Mouse (Mus musculus) liver, adult 2 months (tissue): ENCODE measurements around the gene Cnksr1. TPM values are rescaled to one million over a fixed set of nuclear protein-coding genes. Genes with fewer than 3 reads are reported as not detected.
A peak's percentile ranks its signal among the peaks of the same experiment; 100 is the strongest.

Experiments used
- DNase-seq: peaks from one replicate; pipeline ENCODE4 v3.0.0-alpha.2; 2011; ENCODE audit warnings: low read depth, low spot score; ENCODE audit errors: extremely low read depth
- H3K27ac ChIP-seq: fragments of 200-500 bp; replicated peaks from 2 replicates; pipeline ENCODE4 v1.5.1; 2012; ENCODE audit warnings: low read depth, mild to moderate bottlenecking, control low read depth, inconsistent platforms, low read length; ENCODE audit not compliant: insufficient read depth
- H3K27me3 ChIP-seq: fragments of 200-500 bp; 2 replicates; pipeline ENCODE4 v1.6.1; 2012; ENCODE audit warnings: mild to moderate bottlenecking, moderate library complexity, low read length, inconsistent platforms; ENCODE audit not compliant: control insufficient read depth, insufficient read depth
- H3K36me3 ChIP-seq: fragments of 200-500 bp; 2 replicates; pipeline ENCODE4 v1.6.1; 2012; ENCODE audit warnings: low read length, inconsistent platforms; ENCODE audit not compliant: control insufficient read depth, insufficient read depth
- H3K4me1 ChIP-seq: fragments of 200-500 bp; 2 replicates; pipeline ENCODE4 v1.6.1; 2011; ENCODE audit warnings: low read length; ENCODE audit not compliant: control insufficient read depth, insufficient read depth
- H3K4me3 ChIP-seq: fragments of 200-500 bp; 2 replicates; pipeline ENCODE4 v1.5.1; 2011; ENCODE audit warnings: low read depth, mild to moderate bottlenecking, control low read depth, low read length, moderate library complexity; ENCODE audit not compliant: insufficient read depth
- H3K79me2 ChIP-seq: fragments of 200-500 bp; 2 replicates; pipeline ENCODE4 v1.6.1; 2012; ENCODE audit warnings: inconsistent platforms, mild to moderate bottlenecking, low read length, moderate library complexity; ENCODE audit not compliant: control insufficient read depth, insufficient read depth
- H3K9ac ChIP-seq: fragments of 200-500 bp; 2 replicates; pipeline ENCODE4 v1.6.1; 2012; ENCODE audit warnings: low read depth, mild to moderate bottlenecking, control low read depth, inconsistent platforms, low read length
- CTCF ChIP-seq: fragments of 200-500 bp; IDR thresholded peaks from 2 replicates; pipeline ENCODE4 v1.5.1; 2011; ENCODE audit warnings: low read depth, low read length, control low read depth
- POLR2A ChIP-seq: fragments of 200-500 bp; IDR thresholded peaks from 2 replicates; pipeline ENCODE4 v1.6.1; 2011; ENCODE audit warnings: low read length, control low read depth; ENCODE audit not compliant: insufficient read depth; ENCODE audit errors: extremely low read depth
- WGBS: fragments of 180-500 bp; shearing (Covaris S2); methylation state at CpG from one replicate; pipeline ENCODE4 v1.1.7; 2018; 5-methylcytosine and 5-hydroxymethylcytosine counted together
- polyA plus RNA-seq: library from polyadenylated mRNA; depleted of rRNA; stranded (reverse); fragments of >200 nt; gene quantifications from 2 replicates; pipeline ENCODE4 v1.2.3, GENCODE M21; 2012
- total RNA-seq: library from RNA; depleted of rRNA; stranded (reverse); fragments of >200 nt; gene quantifications from 2 replicates; pipeline ENCODE4 v1.2.3, GENCODE M21; 2014

Gene Cnksr1
- total and polyA plus RNA-seq, 2 experiments = 0.09 to 0.21 TPM

DNA sequence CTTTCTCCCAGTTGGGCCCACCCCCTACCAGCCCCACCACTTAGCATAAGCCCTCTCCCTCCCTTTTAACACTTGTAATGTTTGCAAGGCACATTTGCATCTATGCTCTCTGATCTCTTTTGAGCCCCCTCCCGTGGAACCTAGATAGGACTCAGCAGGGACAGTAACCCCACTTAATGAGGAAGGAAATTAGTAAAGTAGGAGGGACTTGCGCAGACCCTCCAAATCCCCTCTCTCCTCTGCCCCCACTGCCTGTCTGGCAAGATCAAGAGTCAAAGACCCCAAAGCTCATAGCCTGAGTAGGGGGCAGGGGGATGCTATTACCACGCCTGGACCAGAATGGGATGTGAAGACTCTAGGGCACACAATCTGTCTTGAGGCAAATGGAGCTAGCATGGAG lies 16.6 kb upstream of the Cnksr1 start:
- no peaks in the 10 kb centered on the region for H3K79me2 ChIP-seq
- peaks cover 26% of the 10 kb centered on the region for H3K27me3 ChIP-seq
- WGBS = 53% methylated on average over 3 of the region's 3 CpGs
- no peaks in the 10 kb centered on the region for H3K36me3 ChIP-seq
- TF ChIP-seq CTCF (no peak), POLR2A (no peak)
- H3K4me3 ChIP-seq = no peak overlapping the region
- no peak overlapping the region for H3K27ac ChIP-seq
- H3K9ac ChIP-seq = no peak overlapping the region
- no peak for DNase-seq
- H3K4me1 ChIP-seq = no peaks in the 10 kb centered on the region

DNA sequence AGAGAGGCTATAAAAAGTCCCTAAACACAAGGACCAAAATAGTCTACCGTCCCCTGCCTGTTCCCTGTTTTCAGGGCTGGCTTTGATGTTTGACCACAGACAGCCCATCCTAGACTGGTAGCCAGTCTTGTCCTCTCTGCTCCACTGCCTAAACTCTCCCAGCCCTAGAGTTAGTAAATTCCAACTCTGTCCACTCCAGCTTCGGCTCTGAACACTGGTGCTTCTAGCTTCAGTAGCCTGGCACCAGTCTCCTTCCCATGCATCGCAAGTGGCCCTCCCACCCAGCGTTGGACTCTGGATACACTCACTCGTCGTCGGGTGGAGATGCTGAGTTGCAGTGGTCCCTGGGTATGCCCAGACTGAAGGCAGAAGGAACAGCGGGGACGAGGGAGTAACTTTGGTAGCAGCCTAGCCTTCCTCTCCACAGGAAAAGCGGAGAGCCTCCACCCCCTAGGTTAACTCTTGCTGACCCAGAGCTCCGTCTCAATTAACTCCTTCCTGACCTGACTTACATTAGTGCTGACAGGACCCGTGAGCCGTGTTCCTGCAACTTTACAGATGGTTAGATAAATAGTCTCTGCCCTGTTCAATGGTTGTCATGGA lies 15.6 kb upstream of the Cnksr1 start, which contains the start of gene Grrp1:
Grrp1 (minus strand) TSS at position 385 of the 603 bp plus-strand sequence.
- WGBS = 6% methylated on average over 13 of the region's 13 CpGs
- Histone ChIP-seq H3K4me3 (no peak within 1 kb of the TSS), H3K9ac (no peak within 1 kb of the TSS), H3K4me1 (no peaks in the 10 kb centered on the region), H3K36me3 (no peaks in the 10 kb centered on the region), H3K27me3 (peaks cover 26% of the 10 kb centered on the region), H3K27ac (no peak within 1 kb of the TSS), H3K79me2 (no peaks in the 10 kb centered on the region)
- TF ChIP-seq POLR2A (no peak), CTCF (no peak)
- DNase-seq = no peak

DNA sequence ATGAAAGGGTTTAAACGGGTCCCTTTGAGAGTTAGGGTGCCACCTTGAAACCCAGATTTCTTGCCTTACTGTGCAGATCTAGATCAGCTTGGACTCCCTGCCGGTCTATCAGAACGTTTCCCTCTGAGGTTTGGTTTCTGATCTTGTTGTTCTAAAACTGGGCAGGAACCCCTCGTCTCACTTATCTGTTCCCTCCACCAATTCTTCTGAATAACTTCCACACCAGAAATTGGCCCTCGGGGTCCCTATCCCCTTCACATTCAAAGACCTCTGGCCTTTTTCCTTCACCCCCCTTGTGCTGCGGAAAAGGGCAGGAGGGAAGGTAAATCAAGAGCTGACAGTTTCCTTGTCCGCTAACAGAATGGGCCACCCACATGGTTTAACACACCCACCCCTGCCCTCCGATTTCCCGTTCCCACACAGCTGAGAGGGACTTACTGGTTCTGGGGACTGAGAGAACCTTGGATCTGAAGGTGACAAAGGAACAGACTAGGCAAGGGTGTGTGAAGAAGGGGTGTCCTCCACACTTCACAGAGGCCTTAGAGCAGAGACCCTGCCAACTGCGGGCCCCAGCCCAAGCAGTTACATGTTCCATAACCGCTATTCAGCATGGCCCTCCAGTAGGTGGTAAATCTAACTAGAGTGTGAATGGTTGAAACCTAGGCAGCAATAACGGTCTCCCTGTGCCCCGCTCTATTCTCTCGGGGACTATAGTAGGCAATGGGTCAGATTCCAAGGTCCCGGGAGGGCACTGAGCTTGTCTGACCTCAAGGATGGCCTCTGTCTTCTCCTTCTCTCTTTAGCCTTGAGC lies 14.9 kb upstream of the Cnksr1 start:
- Histone ChIP-seq H3K4me3 (no peak overlapping the region), H3K4me1 (no peaks in the 10 kb centered on the region), H3K36me3 (no peaks in the 10 kb centered on the region), H3K79me2 (no peaks in the 10 kb centered on the region), H3K27ac (no peak overlapping the region), H3K9ac (no peak overlapping the region), H3K27me3 (peaks cover 26% of the 10 kb centered on the region)
- TF ChIP-seq CTCF = no peak
- TF ChIP-seq POLR2A = no peak
- WGBS = 35% methylated on average over 15 of the region's 15 CpGs
- DNase-seq = no peak

DNA sequence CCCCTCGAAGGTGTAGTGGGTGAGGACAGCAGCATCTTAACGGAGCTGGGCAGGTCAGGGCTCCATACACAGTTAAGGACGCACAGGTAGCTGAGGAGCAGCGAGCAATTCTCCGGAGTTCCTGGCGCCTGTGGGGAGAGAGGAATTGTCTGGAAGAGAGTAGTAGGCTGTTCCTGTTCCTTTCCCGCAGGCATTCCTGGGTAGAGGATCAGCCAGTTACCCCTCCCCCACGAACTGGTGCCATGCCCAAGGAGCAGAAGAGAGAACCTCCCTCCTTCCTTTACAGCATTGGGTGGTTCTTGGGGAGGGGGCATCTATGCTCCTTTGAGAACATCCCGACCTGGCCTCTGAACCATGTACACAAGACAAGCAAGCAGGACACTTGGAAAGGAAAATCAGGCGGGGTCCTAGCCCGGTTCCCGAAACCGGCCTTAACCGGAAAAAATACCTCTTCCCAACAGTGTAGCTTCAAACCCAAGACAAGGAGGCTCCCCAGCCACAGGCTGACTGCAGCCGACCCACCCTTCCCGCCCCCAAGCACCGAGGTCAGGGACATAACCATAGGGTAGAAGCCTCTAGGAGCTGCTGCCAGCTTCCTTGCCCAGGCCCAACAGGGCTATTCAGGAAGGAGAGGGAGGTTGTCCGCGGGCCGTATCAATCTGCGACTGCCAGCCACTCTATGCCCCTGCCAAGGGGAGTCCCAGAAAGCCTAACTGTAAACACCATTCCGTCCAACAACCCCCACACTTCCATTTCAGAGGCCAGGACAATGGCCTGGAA lies 14.1 kb upstream of the Cnksr1 start:
- Histone ChIP-seq H3K27me3 (peaks cover 26% of the 10 kb centered on the region), H3K36me3 (no peaks in the 10 kb centered on the region), H3K79me2 (no peaks in the 10 kb centered on the region), H3K27ac (no peak overlapping the region), H3K9ac (no peak overlapping the region), H3K4me1 (no peaks in the 10 kb centered on the region), H3K4me3 (no peak overlapping the region)
- 20% methylated on average over 22 of the region's 22 CpGs for WGBS
- no peak for DNase-seq
- no peak for TF ChIP-seq CTCF
- TF ChIP-seq POLR2A = no peak

DNA sequence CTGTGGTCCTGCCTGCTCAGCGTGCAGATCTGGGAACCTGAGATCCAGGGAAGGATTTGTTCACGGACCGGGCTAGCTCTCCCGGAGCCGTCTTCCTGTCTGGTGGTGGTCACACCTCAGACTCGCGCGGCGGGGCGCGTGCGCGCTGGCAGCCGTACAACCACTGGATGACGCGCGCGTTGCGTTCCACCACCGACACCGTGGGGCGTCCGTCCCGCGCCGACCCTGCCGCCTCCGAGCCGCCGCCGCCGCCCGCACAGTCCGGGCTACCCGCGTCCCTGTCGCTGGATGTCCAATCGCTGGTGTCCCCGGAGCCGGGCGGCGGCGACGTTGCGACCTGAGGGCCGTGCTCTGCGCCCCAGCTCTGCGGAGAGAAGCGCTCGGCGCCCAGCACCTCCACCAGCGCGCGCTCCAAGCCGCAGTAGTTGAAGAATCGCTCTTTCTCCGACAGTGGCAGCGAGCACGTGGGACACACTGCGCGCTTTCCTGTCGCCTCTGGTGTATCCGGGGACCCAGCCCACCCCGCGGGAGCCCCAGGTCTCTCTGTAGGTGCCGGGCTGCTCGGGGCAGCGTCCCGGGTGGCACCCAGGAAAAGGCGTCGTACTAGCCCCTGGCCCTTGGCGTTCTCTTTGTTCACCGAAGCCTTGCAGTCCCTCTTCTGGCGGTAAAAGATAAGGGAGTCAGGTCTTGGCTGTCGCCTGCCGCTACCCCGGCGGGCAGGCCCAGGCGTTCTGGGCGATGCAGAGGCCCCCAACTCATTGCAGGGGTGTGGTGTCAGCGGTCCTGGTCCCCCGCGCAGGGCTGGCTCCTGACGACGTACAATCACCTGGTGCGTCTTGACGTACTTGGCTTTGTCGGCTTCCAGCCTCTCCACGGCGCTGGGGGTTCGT lies 13.3 kb upstream of the Cnksr1 start:
- peak overlapping the region; percentile 11; the same call in 1 of the 2 replicates for H3K9ac ChIP-seq
- WGBS = 2% methylated on average over 91 of the region's 91 CpGs
- peaks cover 26% of the 10 kb centered on the region for H3K27me3 ChIP-seq
- H3K4me1 ChIP-seq = no peaks in the 10 kb centered on the region
- H3K27ac ChIP-seq = no peak overlapping the region
- H3K79me2 ChIP-seq = no peaks in the 10 kb centered on the region
- H3K36me3 ChIP-seq = no peaks in the 10 kb centered on the region
- DNase-seq = no peak
- TF ChIP-seq POLR2A (no peak), CTCF (no peak)
- H3K4me3 ChIP-seq = peak overlapping the region; percentile 17; the same call in 1 of the 2 replicates
